Mouse (Mus musculus) intestine, embryonic 16.5 days (tissue): ENCODE data around the gene Ptpn14. TPM values are rescaled to one million over a fixed set of nuclear protein-coding genes. Genes with fewer than 3 reads are reported as not detected.

Source experiments
- ATAC-seq: fragments of 200-750 bp; cut with Nextera tagmentation; 2 replicates; pipeline ENCODE4 v1.8.0; 2017; ENCODE audit warnings: moderate TSS enrichment, moderate library complexity
- H3K27ac ChIP-seq: fragments of 300-500 bp; sonication (generic); 2 replicates; pipeline ENCODE4 v1.5.1; 2014; ENCODE audit warnings: mild to moderate bottlenecking, low read length
- H3K27me3 ChIP-seq: fragments of 300-500 bp; sonication (generic); replicated peaks from 2 replicates; pipeline ENCODE4 v1.6.1; 2014; ENCODE audit warnings: low read length, control low read depth, mixed read lengths; ENCODE audit not compliant: control insufficient read depth, insufficient read depth
- H3K36me3 ChIP-seq: fragments of 300-500 bp; sonication (generic); 2 replicates; pipeline ENCODE4 v1.6.1; 2014; ENCODE audit warnings: low read length, control low read depth; ENCODE audit not compliant: control insufficient read depth, insufficient read depth
- H3K4me1 ChIP-seq: fragments of 300-500 bp; sonication (generic); 2 replicates; pipeline ENCODE4 v1.6.1; 2014; ENCODE audit warnings: low read length, control low read depth, mixed read lengths; ENCODE audit not compliant: control insufficient read depth, insufficient read depth
- H3K4me2 ChIP-seq: fragments of 300-500 bp; sonication (generic); 2 replicates; pipeline ENCODE4 v1.6.1; 2014; ENCODE audit warnings: low read depth, low read length, control low read depth
- H3K4me3 ChIP-seq: fragments of 300-500 bp; sonication (generic); 2 replicates; pipeline ENCODE4 v1.5.1; 2014; ENCODE audit warnings: mild to moderate bottlenecking, low read length
- H3K9ac ChIP-seq: fragments of 300-500 bp; sonication (generic); 2 replicates; pipeline ENCODE4 v1.6.1; 2014; ENCODE audit warnings: low read depth, low read length
- H3K9me3 ChIP-seq: fragments of 300-500 bp; sonication (generic); 2 replicates; pipeline ENCODE4 v1.6.1; 2016; ENCODE audit warnings: low read length, control low read depth; ENCODE audit not compliant: control insufficient read depth
- WGBS: fragments of 180-500 bp; shearing (Covaris S2); extraction: QIAGEN DNeasy Blood & Tissue Kit; methylation state at CpG from one replicate; pipeline ENCODE4 v1.1.7; 2014; 5-methylcytosine and 5-hydroxymethylcytosine counted together
- polyA plus RNA-seq: library from polyadenylated mRNA; unstranded; fragments of >200 nt; fragmentation: Nextera tagmentation; extraction: Ambion mirVana; gene quantifications from 2 replicates; pipeline ENCODE4 v1.2.1, GENCODE M21; 2015

The Ptpn14 gene
- polyA plus RNA-seq, 1 experiment from 2014 or later: 4.0 TPM

DNA sequence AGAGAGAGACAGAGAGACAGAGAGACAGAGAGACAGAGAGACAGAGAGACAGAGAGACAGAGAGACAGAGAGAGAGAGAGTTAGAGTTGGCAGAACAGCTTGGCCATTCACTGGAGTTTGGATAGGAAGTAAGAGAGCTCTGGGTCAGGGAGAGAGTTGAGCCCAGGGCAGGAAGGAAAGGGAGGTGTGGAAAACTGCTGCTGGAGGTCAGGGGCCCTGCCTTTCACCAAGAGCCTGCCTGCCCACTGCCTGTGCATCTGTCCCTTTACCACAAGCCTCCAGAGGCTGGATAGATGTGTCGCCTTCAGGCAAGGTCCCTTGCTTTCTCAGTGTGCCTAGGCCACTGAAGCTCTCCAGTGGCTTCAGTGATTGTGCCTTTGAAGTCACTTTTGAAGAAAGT is 46.7 kb downstream of the Ptpn14 start:
- no peak overlapping the region for H3K27ac ChIP-seq
- 76% methylated on average over 1 of the region's 1 CpGs for WGBS
- no peak overlapping the region for H3K4me2 ChIP-seq
- H3K9me3 ChIP-seq: no peaks in the 10 kb centered on the region
- no peak overlapping the region for H3K9ac ChIP-seq
- no peaks in the 10 kb centered on the region for H3K36me3 ChIP-seq
- H3K27me3 ChIP-seq: no peaks in the 10 kb centered on the region
- ATAC-seq: no peak
- no peak overlapping the region for H3K4me3 ChIP-seq
- H3K4me1 ChIP-seq: peaks cover 27% of the 10 kb centered on the region

- no peak overlapping the region for H3K27ac ChIP-seq
- H3K9ac ChIP-seq: no peak overlapping the region
- no peaks in the 10 kb centered on the region for H3K36me3 ChIP-seq
- H3K4me3 ChIP-seq: no peak overlapping the region
- H3K27me3 ChIP-seq: no peaks in the 10 kb centered on the region
- WGBS: 71% methylated on average over 6 of the region's 6 CpGs
- no peak for ATAC-seq
- H3K4me2 ChIP-seq: no peak overlapping the region
- H3K9me3 ChIP-seq: no peaks in the 10 kb centered on the region
- peaks cover 27% of the 10 kb centered on the region for H3K4me1 ChIP-seq
Measured at GRCm38 (mm10) chr1:189777207-189777606, 49.1 kb downstream of the Ptpn14 start.

DNA sequence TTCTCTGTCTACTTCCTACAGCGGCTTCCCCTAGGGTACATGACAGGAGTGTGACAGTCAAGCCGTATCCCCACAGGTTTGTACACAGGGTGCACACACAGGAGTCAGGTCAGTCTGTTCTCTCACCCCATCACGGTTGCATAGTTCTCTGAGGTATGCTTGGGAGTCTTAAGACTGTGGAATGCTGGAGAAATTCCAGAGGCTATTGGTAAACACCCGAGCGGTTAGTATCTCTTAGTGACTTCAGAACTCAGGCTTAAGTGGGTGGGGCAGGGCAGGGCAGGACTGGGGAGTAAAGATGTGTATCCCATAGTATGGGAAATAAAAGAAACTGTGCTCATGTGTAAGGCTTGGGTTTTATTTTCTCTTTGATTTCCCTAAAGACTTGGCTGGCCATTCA is 50.3 kb downstream of the Ptpn14 start:
- Histone ChIP-seq H3K4me1 (peaks cover 27% of the 10 kb centered on the region), H3K4me2 (no peak overlapping the region), H3K9me3 (no peaks in the 10 kb centered on the region), H3K36me3 (no peaks in the 10 kb centered on the region), H3K27me3 (no peaks in the 10 kb centered on the region), H3K4me3 (no peak overlapping the region), H3K9ac (no peak overlapping the region), H3K27ac (peak overlapping the region; percentile 1; the same call in 1 of the 2 replicates)
- WGBS: 27% methylated on average over 5 of the region's 5 CpGs
- ATAC-seq: peak; percentile 58

DNA sequence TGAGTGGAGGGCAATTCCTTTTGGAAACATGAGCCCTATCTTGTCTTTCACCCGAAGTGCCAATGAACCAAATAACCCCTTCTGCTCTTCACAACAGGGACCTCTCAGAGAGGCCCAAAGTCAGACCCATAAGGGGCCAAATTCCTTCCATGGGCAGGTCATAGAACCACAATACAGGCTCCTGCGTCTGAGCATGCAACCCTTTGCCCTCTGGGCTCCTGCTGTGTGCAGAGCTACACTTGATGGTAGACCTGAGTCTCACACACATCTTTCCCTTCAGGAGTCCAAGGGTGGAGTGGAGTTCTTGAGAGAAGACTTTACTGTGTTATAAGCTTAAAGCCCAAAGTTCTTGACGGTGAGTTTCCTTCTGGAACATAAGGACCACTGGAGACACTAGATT is 51.2 kb downstream of the Ptpn14 start:
- Histone ChIP-seq H3K36me3 (no peaks in the 10 kb centered on the region), H3K4me3 (no peak overlapping the region), H3K27me3 (no peaks in the 10 kb centered on the region), H3K4me1 (peaks cover 20% of the 10 kb centered on the region), H3K4me2 (no peak overlapping the region), H3K27ac (no peak overlapping the region), H3K9ac (no peak overlapping the region), H3K9me3 (no peaks in the 10 kb centered on the region)
- WGBS: 60% methylated on average over 3 of the region's 3 CpGs
- no peak for ATAC-seq

DNA sequence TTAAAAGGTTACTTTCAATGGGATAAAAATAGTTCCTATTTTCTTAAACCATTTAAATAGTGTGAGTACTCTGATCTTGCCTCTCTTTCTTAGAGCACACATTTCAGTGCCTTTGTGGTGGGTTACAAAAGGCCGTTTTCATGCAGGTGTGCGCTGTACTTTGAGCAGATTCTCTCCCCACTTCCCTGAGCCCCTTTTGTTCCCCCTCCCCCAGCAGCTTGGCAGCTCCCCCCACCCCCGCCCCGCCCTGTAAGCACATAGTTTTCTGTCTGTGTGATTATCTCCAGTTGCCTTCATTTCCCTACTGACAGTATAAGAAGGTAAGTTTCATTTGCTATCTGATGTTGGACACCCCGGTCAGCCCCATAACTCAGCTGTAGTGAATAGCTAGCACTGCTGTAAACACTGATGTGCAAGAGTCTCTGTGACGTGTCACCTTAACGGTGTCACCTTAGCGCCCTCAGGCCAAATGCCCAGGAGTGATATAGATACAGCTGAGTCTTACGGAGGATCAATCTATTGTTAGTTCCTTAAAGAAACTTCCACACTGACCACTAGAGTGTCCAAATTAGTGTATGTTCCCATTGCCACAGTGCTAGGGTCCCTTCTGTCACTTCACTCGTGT is 53.8 kb downstream of the Ptpn14 start:
- WGBS: 55% methylated on average over 10 of the region's 10 CpGs
- no peak overlapping the region for H3K9ac ChIP-seq
- no peak overlapping the region for H3K27ac ChIP-seq
- H3K36me3 ChIP-seq: no peaks in the 10 kb centered on the region
- H3K4me2 ChIP-seq: no peak overlapping the region
- no peaks in the 10 kb centered on the region for H3K9me3 ChIP-seq
- H3K27me3 ChIP-seq: no peaks in the 10 kb centered on the region
- H3K4me3 ChIP-seq: no peak overlapping the region
- no peak for ATAC-seq
- H3K4me1 ChIP-seq: peaks cover 29% of the 10 kb centered on the region

DNA sequence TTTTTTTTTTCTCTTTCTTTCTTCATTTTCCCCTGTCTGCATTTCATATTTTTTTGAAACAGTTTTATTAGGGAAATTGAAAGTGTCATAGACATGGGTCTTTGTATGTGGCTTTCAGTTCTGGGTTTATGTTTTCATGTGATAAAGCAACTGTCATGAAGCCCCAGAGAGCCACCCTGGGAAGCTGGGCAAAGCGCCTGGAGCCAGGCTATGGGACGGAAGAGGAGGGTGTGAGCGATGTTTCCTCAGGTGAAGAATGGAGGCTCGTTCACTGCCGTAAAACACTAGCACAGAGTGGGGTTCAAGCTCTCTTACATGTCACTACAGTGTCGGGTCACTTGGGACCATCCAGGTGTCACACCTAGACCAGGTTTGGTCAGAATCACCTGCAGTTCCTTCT is 54.6 kb downstream of the Ptpn14 start:
- ATAC-seq: no peak
- H3K27ac ChIP-seq: no peak overlapping the region
- H3K4me1 ChIP-seq: peaks cover 32% of the 10 kb centered on the region

DNA sequence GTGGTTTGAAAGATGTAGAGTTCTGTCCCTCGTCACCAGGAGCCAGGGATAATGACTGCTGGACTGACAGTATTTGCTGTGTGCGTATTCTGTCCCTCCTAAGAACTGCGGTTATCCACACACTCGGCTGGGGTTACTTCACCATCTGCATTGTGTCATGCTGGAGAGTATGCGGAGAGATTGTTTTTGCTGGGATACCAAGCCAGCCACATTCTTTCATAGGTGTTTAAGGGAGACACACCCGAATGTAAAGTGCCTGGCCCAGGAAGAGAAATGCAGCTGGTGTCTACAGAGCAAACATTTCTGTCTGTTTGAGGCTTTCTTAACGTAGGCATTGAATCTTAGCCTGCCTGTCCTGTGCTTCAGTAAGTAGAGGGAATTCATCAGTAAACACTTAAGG is 56.4 kb downstream of the Ptpn14 start:
- no peaks in the 10 kb centered on the region for H3K36me3 ChIP-seq
- H3K4me2 ChIP-seq: no peak overlapping the region
- H3K27me3 ChIP-seq: no peaks in the 10 kb centered on the region
- H3K9ac ChIP-seq: no peak overlapping the region
- 34% methylated on average over 7 of the region's 7 CpGs for WGBS
- no peak overlapping the region for H3K4me3 ChIP-seq
- peaks cover 18% of the 10 kb centered on the region for H3K4me1 ChIP-seq
- peak; percentile 43 for ATAC-seq
- H3K9me3 ChIP-seq: no peaks in the 10 kb centered on the region
- no peak overlapping the region for H3K27ac ChIP-seq

More for the DNA sequence above, 54.6 kb downstream of the Ptpn14 start:
- Histone ChIP-seq H3K4me3 (no peak overlapping the region), H3K9me3 (no peaks in the 10 kb centered on the region), H3K4me2 (no peak overlapping the region), H3K27me3 (no peaks in the 10 kb centered on the region), H3K9ac (no peak overlapping the region), H3K36me3 (no peaks in the 10 kb centered on the region)
- WGBS: 80% methylated on average over 6 of the region's 6 CpGs

- Histone ChIP-seq H3K27ac (no peak overlapping the region), H3K4me1 (peaks cover 18% of the 10 kb centered on the region)
- 72% methylated on average over 26 of the region's 26 CpGs for WGBS
Measured at GRCm38 (mm10) chr1:189786707-189787485, 58.8 kb downstream of the Ptpn14 start.

DNA sequence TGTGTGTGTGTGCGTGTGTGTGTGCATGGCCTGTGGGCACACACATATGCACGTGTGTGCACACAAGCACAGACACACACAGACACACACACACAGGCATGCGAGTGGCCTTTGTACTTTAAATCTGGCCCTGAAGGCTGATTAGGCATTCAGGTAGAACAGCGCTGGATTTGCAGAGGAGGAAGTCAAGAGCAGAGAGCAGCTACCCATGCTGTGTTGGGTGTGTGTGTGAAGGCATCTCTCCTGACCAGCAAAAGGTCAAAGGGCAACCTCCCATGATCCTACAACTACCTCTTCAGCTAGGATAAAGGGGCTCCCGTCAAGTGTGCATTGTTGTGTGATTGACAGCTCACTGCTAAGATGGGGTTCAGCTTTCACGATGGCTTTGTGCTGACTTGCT is 61.5 kb downstream of the Ptpn14 start:
- Histone ChIP-seq H3K9ac (no peak overlapping the region), H3K36me3 (no peaks in the 10 kb centered on the region), H3K27me3 (no peaks in the 10 kb centered on the region), H3K4me1 (peaks cover 24% of the 10 kb centered on the region), H3K9me3 (no peaks in the 10 kb centered on the region), H3K4me3 (no peak overlapping the region), H3K27ac (no peak overlapping the region), H3K4me2 (no peak overlapping the region; the same call in 1 of the 2 replicates)
- peak; percentile 81 for ATAC-seq
- WGBS: 60% methylated on average over 6 of the region's 6 CpGs

More at GRCm38 (mm10) chr1:189786707-189787485, 58.8 kb downstream of the Ptpn14 start:
- Histone ChIP-seq H3K9ac (no peak overlapping the region), H3K36me3 (no peaks in the 10 kb centered on the region), H3K4me3 (no peak overlapping the region), H3K27me3 (no peaks in the 10 kb centered on the region), H3K9me3 (no peaks in the 10 kb centered on the region), H3K4me2 (no peak overlapping the region)
- ATAC-seq: no peak
